Mouse (Mus musculus) limb, embryonic 14.5 days (tissue): ENCODE data around the gene Sema7a. TPM values are rescaled to one million over a fixed set of nuclear protein-coding genes. Genes with fewer than 3 reads are reported as not detected.

Experiments used
- ATAC-seq: fragments of 200-750 bp; cut with Nextera tagmentation; 2 replicates; pipeline ENCODE4 v1.8.0; 2017; ENCODE audit warnings: low read depth, moderate number of reproducible peaks, moderate TSS enrichment; ENCODE audit not compliant: low FRiP score
- DNase-seq: peaks from one replicate; pipeline ENCODE4 v3.0.0-alpha.2; 2015; ENCODE audit warnings: low spot score
- H3K27ac ChIP-seq: fragments of 300-500 bp; sonication (generic); replicated peaks from 2 replicates; pipeline ENCODE4 v1.5.1; 2014; ENCODE audit warnings: low read depth, mild to moderate bottlenecking, low read length, moderate library complexity, mixed read lengths
- H3K27me3 ChIP-seq: fragments of 300-500 bp; sonication (generic); 2 replicates; pipeline ENCODE4 v1.6.1; 2014; ENCODE audit warnings: low read length, mixed read lengths; ENCODE audit not compliant: control insufficient read depth, insufficient read depth
- H3K36me3 ChIP-seq: fragments of 300-500 bp; sonication (generic); 2 replicates; pipeline ENCODE4 v1.6.1; 2014; ENCODE audit warnings: mild to moderate bottlenecking, low read length, moderate library complexity, mixed read lengths; ENCODE audit not compliant: control insufficient read depth, insufficient read depth
- H3K4me1 ChIP-seq: fragments of 300-500 bp; sonication (generic); 2 replicates; pipeline ENCODE4 v1.6.1; 2014; ENCODE audit warnings: antibody characterized with exemption, low read length, mixed read lengths; ENCODE audit not compliant: control insufficient read depth, insufficient read depth
- H3K4me2 ChIP-seq: fragments of 300-500 bp; sonication (generic); replicated peaks from 2 replicates; pipeline ENCODE4 v1.6.1; 2014; ENCODE audit warnings: low read depth, mild to moderate bottlenecking, low read length, moderate library complexity; ENCODE audit not compliant: severe bottlenecking
- H3K4me3 ChIP-seq: fragments of 300-500 bp; sonication (generic); replicated peaks from 2 replicates; pipeline ENCODE4 v1.5.1; 2014; ENCODE audit warnings: low read length
- H3K9ac ChIP-seq: fragments of 300-500 bp; sonication (generic); 2 replicates; pipeline ENCODE4 v1.6.1; 2014; ENCODE audit warnings: mild to moderate bottlenecking, low read depth, low read length, moderate library complexity; ENCODE audit not compliant: severe bottlenecking
- H3K9me3 ChIP-seq: fragments of 300-500 bp; sonication (generic); 2 replicates; pipeline ENCODE4 v1.6.1; 2016; ENCODE audit warnings: low read length; ENCODE audit not compliant: control insufficient read depth
- POLR2A ChIP-seq: fragments of 200-500 bp; IDR thresholded peaks from 2 replicates; pipeline ENCODE4 v1.8.0; 2012; ENCODE audit warnings: inconsistent platforms, mild to moderate bottlenecking, moderate library complexity, borderline replicate concordance; ENCODE audit not compliant: insufficient read depth, insufficient read length; ENCODE audit errors: extremely low read depth
- WGBS: fragments of 180-500 bp; shearing (Covaris S2); extraction: QIAGEN DNeasy Blood & Tissue Kit; methylation state at CpG from one replicate; pipeline ENCODE4 v1.1.7; 2014; 5-methylcytosine and 5-hydroxymethylcytosine counted together
- polyA plus RNA-seq, 2 experiments: library from polyadenylated mRNA; depleted of rRNA in 1 of 2; stranded (reverse) in 1 of 2; unstranded in 1 of 2; fragments of >200 nt; fragmentation: Nextera tagmentation in 1 of 2; extraction: Ambion mirVana in 1 of 2; gene quantifications; 2 replicates each; pipeline versions ENCODE4 v1.2.1 to v1.2.3; 2012 to 2014

Sema7a gene
- polyA plus RNA-seq, 2 experiments = 1.1 to 7.4 TPM

DNA sequence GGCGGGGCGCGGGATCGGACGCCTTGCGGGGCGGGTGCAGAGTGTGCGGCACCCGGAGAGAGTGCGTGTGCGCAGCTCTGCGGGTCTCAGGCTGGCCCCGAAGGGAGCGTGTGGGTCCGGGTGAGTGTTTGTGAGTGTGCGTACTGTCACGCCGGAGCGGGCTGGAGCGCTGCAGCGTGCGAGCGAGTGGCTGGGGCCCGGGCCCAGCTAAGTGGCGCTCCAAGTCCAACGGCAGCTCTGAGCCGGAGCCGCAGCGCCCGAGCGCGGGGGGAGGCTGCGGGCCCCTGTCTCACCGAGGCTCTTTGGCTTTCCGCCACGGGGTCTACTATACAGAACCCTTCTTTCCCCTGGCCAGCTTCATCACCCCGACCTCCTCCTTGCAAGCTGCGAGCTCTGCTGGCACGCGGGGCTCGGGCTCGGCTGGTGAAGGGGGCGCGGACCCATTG lies 460 bp downstream of the Sema7a start:
- no peak overlapping the region for H3K27ac ChIP-seq

DNA sequence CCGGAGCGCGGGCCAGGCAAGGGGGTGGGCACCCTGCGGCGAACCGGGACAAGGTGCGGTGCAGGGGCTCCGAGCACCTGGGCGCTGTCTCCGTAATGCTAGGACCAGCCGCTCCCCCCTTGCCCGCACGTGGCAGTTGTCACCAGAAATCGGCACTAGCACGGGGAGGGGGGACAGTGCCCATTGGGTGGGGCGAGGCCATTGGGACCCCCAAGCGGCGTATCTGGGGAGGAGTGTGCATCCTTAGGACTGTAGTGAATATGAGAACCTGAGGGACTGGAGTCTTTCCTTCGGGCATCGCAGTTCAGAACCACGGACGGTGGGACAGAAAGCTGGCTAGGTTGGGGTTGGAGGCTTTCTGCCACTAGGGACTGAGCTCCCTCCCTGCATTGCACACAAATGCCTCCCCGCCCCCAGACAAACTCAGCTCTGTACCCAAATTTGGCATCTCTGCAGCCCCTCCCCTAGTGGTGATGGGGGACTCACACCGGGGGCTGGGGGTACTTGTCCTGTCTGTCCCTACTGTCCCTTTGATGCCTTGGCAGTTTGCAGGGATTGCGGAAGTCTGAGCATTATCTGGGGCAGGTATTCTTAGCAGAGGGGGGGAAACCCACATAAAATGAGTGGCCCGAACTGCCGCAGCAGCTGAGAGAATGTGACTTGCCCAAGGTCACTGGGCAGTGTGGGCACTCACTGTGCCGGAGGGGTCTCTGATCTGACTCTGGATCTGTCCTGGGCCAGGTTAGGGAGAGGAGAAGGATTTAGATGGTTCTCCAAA lies 1.1 kb downstream of the Sema7a start:
- H3K9me3 ChIP-seq = no peaks in the 10 kb centered on the region
- peak overlapping the region; percentile 63 for H3K4me3 ChIP-seq
- H3K36me3 ChIP-seq = no peaks in the 10 kb centered on the region
- ATAC-seq (no peak), DNase-seq (no peak)
- no peak for TF ChIP-seq POLR2A
- no peak overlapping the region for H3K27ac ChIP-seq
- 8% methylated on average over 26 of the region's 28 CpGs for WGBS
- peak overlapping the region; percentile 66 for H3K9ac ChIP-seq
- H3K4me2 ChIP-seq = peak overlapping the region; percentile 97
- peaks cover 36% of the 10 kb centered on the region for H3K27me3 ChIP-seq
- H3K4me1 ChIP-seq = peaks cover 12% of the 10 kb centered on the region

More for the DNA sequence above, 460 bp downstream of the Sema7a start:
- Histone ChIP-seq H3K4me2 (peak overlapping the region; percentile 97), H3K9ac (peak overlapping the region; percentile 66), H3K4me3 (peak overlapping the region; percentile 63), H3K27me3 (peaks cover 36% of the 10 kb centered on the region), H3K9me3 (no peaks in the 10 kb centered on the region), H3K36me3 (no peaks in the 10 kb centered on the region), H3K4me1 (peaks cover 12% of the 10 kb centered on the region)
- ATAC-seq (peak; percentile 56), DNase-seq (no peak)
- no peak for TF ChIP-seq POLR2A
- WGBS = under 1% methylated on average over 24 of the region's 44 CpGs

DNA sequence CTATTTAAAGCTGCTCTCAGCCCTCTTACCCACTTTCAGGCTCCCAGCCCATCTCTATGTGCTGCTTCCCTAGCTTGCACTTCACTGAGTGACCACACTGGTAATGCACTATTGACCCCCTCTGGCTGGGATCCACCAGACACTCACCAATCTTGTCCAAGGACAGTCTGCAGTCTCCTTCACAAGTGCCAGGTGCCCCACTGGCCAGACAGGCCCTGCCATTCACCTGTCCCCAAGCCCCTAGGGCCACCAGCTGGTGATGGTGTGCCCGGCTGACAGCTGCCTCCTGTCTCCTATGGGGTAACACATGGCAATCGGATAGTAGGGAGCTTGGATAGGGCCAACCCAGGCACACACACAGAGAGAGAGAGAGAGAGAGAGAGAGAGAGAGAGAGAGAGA lies 2.1 kb downstream of the Sema7a start:
- no peak overlapping the region for H3K9ac ChIP-seq
- H3K4me3 ChIP-seq = no peak overlapping the region
- no peaks in the 10 kb centered on the region for H3K9me3 ChIP-seq
- DNase-seq (no peak), ATAC-seq (no peak)
- peaks cover 36% of the 10 kb centered on the region for H3K27me3 ChIP-seq
- 51% methylated on average over 2 of the region's 2 CpGs for WGBS
- H3K27ac ChIP-seq = no peak overlapping the region
- TF ChIP-seq POLR2A = no peak
- peaks cover 12% of the 10 kb centered on the region for H3K4me1 ChIP-seq
- H3K4me2 ChIP-seq = no peak overlapping the region
- H3K36me3 ChIP-seq = no peaks in the 10 kb centered on the region

DNA sequence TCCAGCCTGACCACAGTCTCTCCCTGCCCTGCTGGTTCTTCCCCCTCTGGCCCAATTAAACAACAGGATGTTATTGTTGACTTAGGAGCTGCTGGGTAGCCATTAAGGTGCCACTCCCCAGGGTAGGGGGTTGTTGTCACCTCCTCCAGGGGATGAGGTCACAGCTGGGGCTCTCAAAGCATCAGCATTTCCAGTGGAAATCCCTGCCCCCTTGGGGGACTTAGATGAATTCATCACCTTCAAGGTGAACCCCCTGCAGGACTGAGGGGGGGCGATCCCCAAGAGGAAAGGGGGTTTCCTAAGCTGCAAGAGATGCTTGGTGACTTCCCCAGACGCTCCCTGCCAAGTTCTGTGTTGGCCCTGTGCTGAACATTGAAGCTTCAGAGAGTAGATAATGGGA lies 3.2 kb downstream of the Sema7a start:
- Histone ChIP-seq H3K4me1 (peaks cover 12% of the 10 kb centered on the region), H3K9me3 (no peaks in the 10 kb centered on the region), H3K27ac (no peak overlapping the region), H3K9ac (no peak overlapping the region), H3K36me3 (no peaks in the 10 kb centered on the region), H3K4me3 (no peak overlapping the region), H3K4me2 (no peak overlapping the region), H3K27me3 (peaks cover 36% of the 10 kb centered on the region)
- 20% methylated on average over 2 of the region's 2 CpGs for WGBS
- ATAC-seq (no peak), DNase-seq (no peak)
- no peak for TF ChIP-seq POLR2A

DNA sequence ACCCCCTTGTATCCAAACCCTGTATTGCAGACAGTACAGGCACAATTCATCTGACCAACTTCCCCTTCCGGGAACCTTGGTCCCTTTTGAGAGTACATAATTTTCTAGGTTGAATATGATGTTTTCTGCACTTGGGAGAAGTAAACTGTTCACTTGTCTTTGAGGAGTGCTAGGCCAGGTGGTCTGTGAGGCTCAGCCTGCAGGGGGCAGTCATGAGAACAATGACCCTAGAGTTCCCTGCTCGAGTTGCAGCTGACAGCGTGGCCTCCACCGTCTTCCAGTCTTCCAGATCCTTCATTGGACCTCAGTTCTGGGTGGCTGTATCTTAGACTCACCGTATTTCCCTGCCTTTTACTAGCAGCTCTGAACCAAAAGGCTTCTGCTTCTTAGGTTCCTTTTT lies 4.7 kb downstream of the Sema7a start:
- 21% methylated on average over 5 of the region's 5 CpGs for WGBS

More for the DNA sequence above, 4.7 kb downstream of the Sema7a start:
- no peak for ATAC-seq
- Histone ChIP-seq H3K36me3 (no peaks in the 10 kb centered on the region), H3K9me3 (no peaks in the 10 kb centered on the region), H3K4me2 (no peak overlapping the region), H3K27me3 (peaks cover 27% of the 10 kb centered on the region), H3K9ac (no peak overlapping the region), H3K4me1 (peaks cover 7% of the 10 kb centered on the region), H3K4me3 (no peak overlapping the region), H3K27ac (no peak overlapping the region)
- no peak for TF ChIP-seq POLR2A
- peak; percentile 50 for DNase-seq
